Mouse (Mus musculus): ENCODE measurements at regions not wholly inside any gene's neighbourhood (a gene's known extent, or its start where the extent isn't known, plus 50 kb on each side); places are given as distances from the start of the nearest gene placed in this dataset.

- TF ChIP-seq CTCF (IDR thresholded peaks at IDR 0.05) (no peak), EP300 (IDR thresholded peaks at IDR 0.05) (no peak)
Observed at GRCm38 (mm10) chr3:36291971-36292370, 69.9 kb upstream of the Qrfpr start.

Measured in lung, postnatal 0 days (tissue).